Mouse (Mus musculus) limb, embryonic 14.5 days (tissue): ENCODE measurements around the gene Ptpn3. TPM values are rescaled to one million over a fixed set of nuclear protein-coding genes. Genes with fewer than 3 reads are reported as not detected.

ENCODE experiments used
- ATAC-seq: fragments of 200-750 bp; cut with Nextera tagmentation; 2 replicates; pipeline ENCODE4 v1.8.0; 2017; ENCODE audit warnings: low read depth, moderate number of reproducible peaks, moderate TSS enrichment; ENCODE audit not compliant: low FRiP score
- DNase-seq: peaks from one replicate; pipeline ENCODE4 v3.0.0-alpha.2; 2015; ENCODE audit warnings: low spot score
- H3K27ac ChIP-seq: fragments of 300-500 bp; sonication (generic); replicated peaks from 2 replicates; pipeline ENCODE4 v1.5.1; 2014; ENCODE audit warnings: low read depth, mild to moderate bottlenecking, low read length, moderate library complexity, mixed read lengths
- H3K27me3 ChIP-seq: fragments of 300-500 bp; sonication (generic); 2 replicates; pipeline ENCODE4 v1.6.1; 2014; ENCODE audit warnings: low read length, mixed read lengths; ENCODE audit not compliant: control insufficient read depth, insufficient read depth
- H3K36me3 ChIP-seq: fragments of 300-500 bp; sonication (generic); 2 replicates; pipeline ENCODE4 v1.6.1; 2014; ENCODE audit warnings: mild to moderate bottlenecking, low read length, moderate library complexity, mixed read lengths; ENCODE audit not compliant: control insufficient read depth, insufficient read depth
- H3K4me1 ChIP-seq: fragments of 300-500 bp; sonication (generic); 2 replicates; pipeline ENCODE4 v1.6.1; 2014; ENCODE audit warnings: antibody characterized with exemption, low read length, mixed read lengths; ENCODE audit not compliant: control insufficient read depth, insufficient read depth
- H3K4me2 ChIP-seq: fragments of 300-500 bp; sonication (generic); replicated peaks from 2 replicates; pipeline ENCODE4 v1.6.1; 2014; ENCODE audit warnings: low read depth, mild to moderate bottlenecking, low read length, moderate library complexity; ENCODE audit not compliant: severe bottlenecking
- H3K4me3 ChIP-seq: fragments of 300-500 bp; sonication (generic); replicated peaks from 2 replicates; pipeline ENCODE4 v1.5.1; 2014; ENCODE audit warnings: low read length
- H3K9ac ChIP-seq: fragments of 300-500 bp; sonication (generic); 2 replicates; pipeline ENCODE4 v1.6.1; 2014; ENCODE audit warnings: mild to moderate bottlenecking, low read depth, low read length, moderate library complexity; ENCODE audit not compliant: severe bottlenecking
- H3K9me3 ChIP-seq: fragments of 300-500 bp; sonication (generic); 2 replicates; pipeline ENCODE4 v1.6.1; 2016; ENCODE audit warnings: low read length; ENCODE audit not compliant: control insufficient read depth
- POLR2A ChIP-seq: fragments of 200-500 bp; IDR thresholded peaks from 2 replicates; pipeline ENCODE4 v1.8.0; 2012; ENCODE audit warnings: inconsistent platforms, mild to moderate bottlenecking, moderate library complexity, borderline replicate concordance; ENCODE audit not compliant: insufficient read depth, insufficient read length; ENCODE audit errors: extremely low read depth
- WGBS: fragments of 180-500 bp; shearing (Covaris S2); extraction: QIAGEN DNeasy Blood & Tissue Kit; methylation state at CpG from one replicate; pipeline ENCODE4 v1.1.7; 2014; 5-methylcytosine and 5-hydroxymethylcytosine counted together
- polyA plus RNA-seq, 2 experiments: library from polyadenylated mRNA; depleted of rRNA in 1 of 2; stranded (reverse) in 1 of 2; unstranded in 1 of 2; fragments of >200 nt; fragmentation: Nextera tagmentation in 1 of 2; extraction: Ambion mirVana in 1 of 2; gene quantifications; 2 replicates each; pipeline versions ENCODE4 v1.2.1 to v1.2.3; 2012 to 2014

Gene Ptpn3
- polyA plus RNA-seq, 2 experiments, result 3.4 to 4.7 TPM

DNA sequence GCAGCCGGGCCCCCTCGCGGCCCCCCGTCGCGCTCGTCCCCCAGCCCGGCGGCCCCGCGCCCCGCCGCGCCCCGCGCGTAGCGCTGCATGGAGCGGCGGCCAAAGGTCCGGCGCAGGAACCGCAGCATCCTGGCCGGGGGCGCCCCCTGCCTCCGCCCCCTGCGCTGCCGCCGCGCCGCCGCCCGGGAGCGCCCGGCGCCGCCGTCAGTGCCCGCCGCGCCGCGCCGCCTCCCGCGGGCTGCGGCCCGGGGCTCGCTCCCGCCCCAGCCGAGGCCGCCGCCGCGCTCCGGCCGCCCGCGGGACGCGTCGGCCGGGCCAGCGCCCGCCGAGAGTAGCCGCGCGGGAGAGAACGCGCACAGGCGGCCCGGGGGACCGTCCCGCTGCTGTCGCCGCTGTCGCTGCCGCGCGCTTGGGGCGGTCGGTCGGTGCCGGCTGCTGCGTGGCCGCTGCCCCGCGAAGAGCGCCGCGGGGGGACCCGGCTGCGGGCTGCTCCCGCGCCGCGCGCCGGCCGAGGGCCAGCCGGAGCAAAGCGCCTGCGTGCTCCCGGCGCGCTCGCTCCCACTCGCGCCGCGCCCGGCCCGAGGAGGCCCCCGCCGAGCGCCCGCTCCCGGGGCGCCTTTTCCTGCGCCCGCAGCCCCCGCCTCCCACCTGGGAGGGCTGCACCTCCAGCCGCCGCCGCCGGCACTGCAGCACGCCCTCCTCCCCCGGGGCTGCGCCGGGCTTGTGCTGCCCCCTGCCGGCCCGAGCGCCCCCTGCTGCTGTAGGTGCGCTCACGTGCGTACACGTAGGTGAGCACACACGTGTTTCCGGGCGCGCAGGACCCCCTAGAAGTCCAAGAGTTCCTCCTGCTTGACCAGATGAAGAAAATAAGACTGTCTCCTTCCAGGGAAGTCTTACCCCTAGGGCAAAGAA lies 158.4 kb downstream of the Ptpn3 start, which contains the start of gene Epb41l4b:
Gene Epb41l4b (minus strand): TSS at position 412 of the 912 bp plus-strand sequence.
- DNase-seq (peak; percentile 62), ATAC-seq (peak; percentile 87)
- Histone ChIP-seq H3K4me2 (peak within 1 kb of the TSS; percentile 90), H3K27me3 (peaks cover 10% of the 10 kb centered on the region; the same call in 1 of the 2 replicates), H3K9me3 (no peaks in the 10 kb centered on the region), H3K4me1 (peaks cover 24% of the 10 kb centered on the region), H3K27ac (no peak within 1 kb of the TSS), H3K4me3 (peak within 1 kb of the TSS; percentile 61), H3K36me3 (no peaks in the 10 kb centered on the region), H3K9ac (peak within 1 kb of the TSS; percentile 79)
- TF ChIP-seq POLR2A, result no peak
- WGBS, result under 1% methylated on average over 47 of the region's 142 CpGs

DNA sequence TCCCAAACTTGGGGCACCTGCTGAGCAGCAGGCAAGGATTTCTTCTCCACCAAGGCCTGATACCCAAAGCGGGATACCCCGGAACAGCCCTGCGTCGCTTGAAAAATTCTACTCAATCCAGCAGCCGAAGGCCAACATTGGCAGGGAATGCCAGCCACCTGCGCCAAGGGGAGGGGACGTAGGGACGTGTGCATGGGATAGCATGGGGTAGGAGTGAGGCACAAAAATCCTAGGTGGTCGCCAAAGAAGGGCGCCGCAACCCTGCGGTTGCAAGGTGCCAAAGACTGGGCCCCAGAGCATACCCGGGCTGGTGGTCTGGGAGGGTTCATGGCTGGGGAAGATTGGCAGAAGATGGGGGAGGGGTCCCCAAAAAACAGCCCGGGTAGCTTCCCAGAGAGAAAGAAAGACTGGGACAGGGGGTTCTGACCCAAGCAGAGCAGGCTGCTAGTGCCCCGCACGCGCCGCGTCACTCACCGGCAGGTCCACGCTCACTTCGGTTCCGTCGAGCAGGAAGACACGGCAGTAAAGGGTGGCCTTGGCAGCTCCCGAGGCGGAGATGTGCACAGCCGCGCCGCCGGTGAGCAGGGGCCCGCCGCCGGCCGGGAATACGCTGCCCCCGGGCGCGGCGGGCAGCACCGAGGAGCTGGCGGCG lies 159.1 kb downstream of the Ptpn3 start:
- peaks cover 10% of the 10 kb centered on the region; the same call in 1 of the 2 replicates for H3K27me3 ChIP-seq
- no peaks in the 10 kb centered on the region for H3K9me3 ChIP-seq
- no peak overlapping the region for H3K27ac ChIP-seq
- DNase-seq (no peak), ATAC-seq (no peak)
- H3K4me3 ChIP-seq, result peak overlapping the region; percentile 61
- peaks cover 24% of the 10 kb centered on the region for H3K4me1 ChIP-seq
- peak overlapping the region; percentile 90 for H3K4me2 ChIP-seq
- no peak for TF ChIP-seq POLR2A
- H3K9ac ChIP-seq, result peak overlapping the region; percentile 79
- no peaks in the 10 kb centered on the region for H3K36me3 ChIP-seq
- WGBS, result 1% methylated on average over 17 of the region's 43 CpGs

DNA sequence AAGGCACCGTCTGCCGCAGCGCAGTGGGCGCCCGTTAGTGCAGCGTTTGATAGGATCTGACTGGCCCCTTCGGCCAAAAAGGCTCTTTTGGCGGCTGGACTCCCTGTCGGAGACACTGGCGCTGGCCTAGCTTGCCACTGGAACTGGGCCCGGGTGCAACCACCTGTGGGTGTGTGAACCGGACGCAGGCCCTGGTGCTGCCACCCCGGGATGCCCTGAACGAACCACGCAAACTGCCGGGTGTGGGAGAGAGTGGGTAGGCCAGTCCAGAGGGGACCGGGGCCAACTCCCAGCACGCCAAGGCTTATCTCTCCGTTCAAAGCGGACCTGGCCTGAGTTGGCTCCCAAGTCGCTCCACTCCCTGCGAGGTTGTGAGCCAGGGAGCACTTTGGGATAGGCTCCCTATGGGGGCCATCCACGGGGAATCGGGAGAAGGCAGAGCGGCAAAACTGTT lies 159.7 kb downstream of the Ptpn3 start:
- 3% methylated on average over 25 of the region's 26 CpGs for WGBS
- Histone ChIP-seq H3K9me3 (no peaks in the 10 kb centered on the region), H3K4me2 (peak overlapping the region; percentile 90), H3K9ac (0 out of 2 replicates have a peak overlapping the region, but pooled peaks have one; percentile 25), H3K27ac (no peak overlapping the region), H3K36me3 (no peaks in the 10 kb centered on the region), H3K27me3 (peaks cover 10% of the 10 kb centered on the region; the same call in 1 of the 2 replicates), H3K4me1 (peaks cover 24% of the 10 kb centered on the region), H3K4me3 (peak overlapping the region; percentile 61)
- DNase-seq, result no peak
- no peak for ATAC-seq
- TF ChIP-seq POLR2A, result no peak

DNA sequence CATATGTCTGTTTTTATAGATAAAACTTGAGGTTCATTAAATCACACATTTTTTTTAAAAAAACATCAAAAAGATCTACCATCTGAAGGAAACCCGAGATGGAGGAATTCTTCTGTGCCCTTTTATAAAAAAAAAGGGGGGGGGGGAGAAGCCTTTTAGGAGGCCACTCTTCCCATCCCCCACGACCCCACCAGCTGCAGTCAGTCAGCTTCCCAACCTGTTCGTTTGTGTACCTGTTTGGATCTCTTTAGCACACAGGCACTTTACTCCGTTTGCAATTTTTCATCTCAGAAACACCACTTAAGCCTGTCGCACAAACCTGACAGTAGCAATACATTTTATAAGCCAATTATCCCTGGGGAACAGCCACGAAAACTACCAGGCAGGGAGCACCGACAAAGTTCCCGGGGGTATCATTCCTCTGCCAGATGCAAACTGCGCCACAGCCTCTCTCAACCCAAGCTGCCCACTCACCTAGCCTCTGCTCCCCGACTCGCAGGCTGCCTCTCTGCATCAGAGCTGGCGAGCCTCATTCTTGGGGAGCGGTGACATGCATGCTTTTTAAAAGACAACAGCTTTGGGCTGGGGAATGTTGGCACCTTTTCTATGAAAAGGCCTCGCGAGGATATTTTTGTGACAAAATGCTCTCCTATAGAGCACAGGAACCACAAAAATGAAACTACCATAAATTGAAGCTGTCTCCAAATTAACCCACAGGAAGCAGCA lies 160.5 kb downstream of the Ptpn3 start:
- Histone ChIP-seq H3K9me3 (no peaks in the 10 kb centered on the region), H3K4me1 (peaks cover 24% of the 10 kb centered on the region), H3K4me2 (peak overlapping the region; percentile 90), H3K27ac (no peak overlapping the region), H3K4me3 (peak overlapping the region; percentile 61), H3K36me3 (no peaks in the 10 kb centered on the region), H3K27me3 (peaks cover 10% of the 10 kb centered on the region; the same call in 1 of the 2 replicates), H3K9ac (no peak overlapping the region)
- no peak for ATAC-seq
- no peak for DNase-seq
- WGBS, result 10% methylated on average over 15 of the region's 15 CpGs
- no peak for TF ChIP-seq POLR2A

Other genes with a start within 250 kb of the Ptpn3 start
- gene Epb41l4b, start 158.4 kb downstream of the Ptpn3 start, polyA plus RNA-seq (2012; rRNA removed), result 12.2 and 12.3 TPM in 2 replicates
- gene Epb41l4b, start 158.4 kb downstream of the Ptpn3 start, polyA plus RNA-seq (2014; fragmentation: Nextera tagmentation; extraction: Ambion mirVana), result 5.3 and 5.6 TPM in 2 replicates
- 2.3 and 2.7 TPM in 2 replicates for gene Palm2, start 132.4 kb upstream of the Ptpn3 start, polyA plus RNA-seq (2012; rRNA removed)
- 5.3 and 9.4 TPM in 2 replicates for gene Palm2, start 132.4 kb upstream of the Ptpn3 start, polyA plus RNA-seq (2014; fragmentation: Nextera tagmentation; extraction: Ambion mirVana)